Comparison of ENCODE assay signal across 10 mouse cellular contexts in the genomic region with DNA sequence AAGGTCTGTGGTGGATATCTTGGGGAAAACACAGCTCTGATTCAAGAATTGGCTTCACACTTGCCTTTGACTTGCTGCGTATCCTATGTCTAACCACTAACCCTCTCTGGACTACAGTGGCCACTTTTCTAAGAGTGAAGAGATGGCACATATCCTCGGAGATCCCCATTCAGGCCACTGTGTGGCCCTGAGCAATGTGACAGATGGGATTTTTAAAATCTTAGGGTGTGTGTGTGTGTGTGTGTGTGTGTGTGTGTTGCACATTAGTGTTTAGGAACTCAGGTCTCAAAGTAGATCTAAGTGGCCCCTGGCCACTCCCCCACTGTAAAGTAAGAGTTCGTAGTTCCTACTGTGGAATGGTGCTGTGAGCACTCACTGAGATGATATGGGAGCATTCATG. TPM values are rescaled to one million over a fixed set of nuclear protein-coding genes. Genes with fewer than 3 reads are reported as not detected.
DNase-seq lines count a peak whose midpoint lies in the region; ATAC-seq lines count a peak whose summit lies in the region.
"Had no signal": no experiment of that assay in that cellular context is flagged by ENCODE, and none has a peak within 500 bp of the region (broad histone marks: within the 10 kb centered on the region; RNA-seq: fewer than 3 reads in every experiment).

No protein-coding gene starts in this region.

- H3K9me3 ChIP-seq in lung, embryonic 15.5 days, result no peaks in the 10 kb centered on the region
- H3K9me3 ChIP-seq in forebrain, embryonic 16.5 days (ENCODE audit: control insufficient read depth, low read length), result no peaks in the 10 kb centered on the region
- no peaks in the 10 kb centered on the region for H3K9me3 ChIP-seq in midbrain, embryonic 10.5 days (replicated peaks)
- no peaks in the 10 kb centered on the region for H3K9me3 ChIP-seq in kidney, embryonic 16.5 days (ENCODE audit: low read length)
- H3K9me3 ChIP-seq: liver, embryonic 12.5 days had no signal

- ATAC-seq in lung, embryonic 15.5 days (ENCODE audit: borderline replicate concordance, extremely low read depth, low FRiP score, low TSS enrichment), result no peak
- ATAC-seq in forebrain, embryonic 16.5 days, result no peak
- ATAC-seq in erythroblast, adult 5-6 weeks (replicated peaks; ENCODE audit: low FRiP score, poor library complexity, severe bottlenecking), result no peak
- no peak for ATAC-seq in kidney, embryonic 16.5 days (ENCODE audit: low FRiP score, low TSS enrichment)
- ATAC-seq: liver, embryonic 12.5 days had no signal

- peak overlapping the region; percentile 88 for H3K4me2 ChIP-seq in lung, embryonic 15.5 days
- H3K4me2 ChIP-seq in forebrain, embryonic 16.5 days (ENCODE audit: low read length), result peak overlapping the region; percentile 60
- H3K4me2 ChIP-seq in kidney, embryonic 16.5 days (replicated peaks; ENCODE audit: low read depth, low read length), result no peak overlapping the region
- H3K4me2 ChIP-seq: liver, embryonic 12.5 days had no signal

- H3K4me3 ChIP-seq in lung, embryonic 15.5 days, result peak overlapping the region; percentile 55; the same call in 1 of the 2 replicates
- H3K4me3 ChIP-seq in forebrain, embryonic 16.5 days (replicated peaks; ENCODE audit: low read length), result no peak overlapping the region; the same call in 1 of the 2 replicates
- H3K4me3 ChIP-seq in midbrain, embryonic 10.5 days, result peak overlapping the region; percentile 76
- H3K4me3 ChIP-seq in kidney, embryonic 16.5 days (ENCODE audit: low read length), result no peak overlapping the region
- H3K4me3 ChIP-seq: erythroblast, embryonic 14.5 days; liver, embryonic 12.5 days had no signal

- 80% methylated on average over 3 of the region's 3 CpGs for WGBS in lung, embryonic 15.5 days
- WGBS in forebrain, embryonic 16.5 days, result 84% methylated on average over 3 of the region's 3 CpGs
- WGBS in midbrain, embryonic 10.5 days, result 90% methylated on average over 3 of the region's 3 CpGs
- WGBS in kidney, embryonic 16.5 days, result 77% methylated on average over 3 of the region's 3 CpGs

- H3K4me1 ChIP-seq in lung, embryonic 15.5 days, result peaks cover 17% of the 10 kb centered on the region; the same call in 1 of the 2 replicates
- H3K4me1 ChIP-seq in forebrain, embryonic 16.5 days (replicated peaks; ENCODE audit: control insufficient read depth, insufficient read depth, low read length), result peaks cover 26% of the 10 kb centered on the region
- peaks cover 63% of the 10 kb centered on the region for H3K4me1 ChIP-seq in midbrain, embryonic 10.5 days
- peaks cover 7% of the 10 kb centered on the region; the same call in 1 of the 2 replicates for H3K4me1 ChIP-seq in kidney, embryonic 16.5 days (ENCODE audit: insufficient read depth, low read length)
- H3K4me1 ChIP-seq: liver, embryonic 12.5 days had no signal

- H3K9ac ChIP-seq in lung, embryonic 15.5 days, result no peak overlapping the region
- no peak overlapping the region for H3K9ac ChIP-seq in forebrain, embryonic 16.5 days (replicated peaks; ENCODE audit: low read depth, low read length)
- no peak overlapping the region for H3K9ac ChIP-seq in kidney, embryonic 16.5 days (replicated peaks; ENCODE audit: low read length)
- H3K9ac ChIP-seq: liver, embryonic 12.5 days had no signal

- H3K36me3 ChIP-seq in lung, embryonic 15.5 days, result no peaks in the 10 kb centered on the region
- no peaks in the 10 kb centered on the region for H3K36me3 ChIP-seq in forebrain, embryonic 16.5 days (ENCODE audit: control insufficient read depth, insufficient read depth)
- no peaks in the 10 kb centered on the region for H3K36me3 ChIP-seq in midbrain, embryonic 10.5 days
- no peaks in the 10 kb centered on the region for H3K36me3 ChIP-seq in kidney, embryonic 16.5 days (ENCODE audit: insufficient read depth, low read length)
- H3K36me3 ChIP-seq: liver, embryonic 12.5 days had no signal

- DNase-seq in lung, postnatal 14 days, result no peak
- no peak for DNase-seq in midbrain, embryonic 10.5 days (ENCODE audit: low spot score)
- DNase-seq in retina, postnatal 1 day, result no peak
- DNase-seq: spleen, adult 18-20 months had no signal

- H3K27me3 ChIP-seq in lung, embryonic 15.5 days, result peaks cover 47% of the 10 kb centered on the region
- H3K27me3 ChIP-seq in forebrain, embryonic 16.5 days (replicated peaks; ENCODE audit: control insufficient read depth, insufficient read depth, low read length), result no peaks in the 10 kb centered on the region
- peaks cover 51% of the 10 kb centered on the region for H3K27me3 ChIP-seq in midbrain, embryonic 10.5 days (ENCODE audit: low read depth, poor library complexity, severe bottlenecking)
- H3K27me3 ChIP-seq in kidney, embryonic 16.5 days (ENCODE audit: insufficient read depth, low read length), result peaks cover 16% of the 10 kb centered on the region

- no peak overlapping the region for H3K27ac ChIP-seq in lung, embryonic 15.5 days
- no peak overlapping the region for H3K27ac ChIP-seq in forebrain, embryonic 16.5 days (ENCODE audit: low read length)
- H3K27ac ChIP-seq in midbrain, embryonic 10.5 days (replicated peaks), result peak overlapping the region; percentile 86
- H3K27ac ChIP-seq in kidney, embryonic 16.5 days (ENCODE audit: low read length), result no peak overlapping the region
- H3K27ac ChIP-seq: liver, embryonic 12.5 days had no signal

RNA-seq across cellular contexts. Expression of gene Wscd2, which starts 1.9 kb away (rescaled TPM):
- 5.5 and 5.6 TPM in 2 replicates for polyA plus RNA-seq in lung, embryonic 15.5 days (2015; fragmentation: Nextera tagmentation; extraction: Ambion mirVana)
- polyA plus RNA-seq in forebrain, embryonic 16.5 days (2015; fragmentation: Nextera tagmentation; extraction: Ambion mirVana), result 6.6 and 11.3 TPM in 2 replicates
- polyA plus RNA-seq in midbrain, embryonic 10.5 days (2016; fragmentation: Nextera tagmentation; extraction: Ambion mirVana), result 9.2 and 11.8 TPM in 2 replicates
- not detected in 2 replicates for total RNA-seq in erythroblast, adult 5-6 weeks (2015; ENCODE audit: low replicate concordance)
- 0.26 TPM in 1 of 2 replicates, not detected in the other for total RNA-seq in erythroblast, adult 5-6 weeks (2017; ENCODE audit: low replicate concordance)
- 3.0 and 3.2 TPM in 2 replicates for polyA plus RNA-seq in kidney, embryonic 16.5 days (2015; fragmentation: Nextera tagmentation; extraction: Ambion mirVana)
- polyA plus RNA-seq: erythroblast, embryonic 14.5 days had no signal

Comparison
In these comparisons a context has a peak if more than half of its experiments do, and no peak if none do; other contexts are left out.
1. H3K4me3 ChIP-seq: peak in lung, embryonic 15.5 days (single experiment) and midbrain, embryonic 10.5 days (single experiment); none in forebrain, embryonic 16.5 days (single experiment) and kidney, embryonic 16.5 days (single experiment).